Mouse (Mus musculus) heart, postnatal 14 days (tissue): ENCODE data around the gene Lrrc30. TPM values are rescaled to one million over a fixed set of nuclear protein-coding genes. Genes with fewer than 3 reads are reported as not detected.

Experiments
- DNase-seq, 2 experiments: peaks; one replicate each; pipeline ENCODE4 v3.0.0; 2021 to 2022
- intact Hi-C: fragments of 180-260 bp; cut with DNase I; formaldehyde crosslinking; loops from one replicate; pipeline ENCODE4 v1.15.1; 2025
- total RNA-seq, 2 experiments: library from RNA; stranded (reverse); gene quantifications; 2 replicates each; pipeline ENCODE4 v1.2.3; 2021

The Lrrc30 gene
- total RNA-seq, 2 experiments from 2014 or later = 0.32 to 0.50 TPM

- intact Hi-C loops = loop anchor here (2.0 to 10.0 kb wide), 6 partner anchors 82 to 1008 kb away; partner anchors contain the start of gene Ptprm
- DNase-seq = peak; percentile 86 to 91
Measured at GRCm38 (mm10) chr17:67584937-67585579, 47.5 kb downstream of the Lrrc30 start.

GRCm38 (mm10) chr17:67584533-67584932, 48.0 kb downstream of the Lrrc30 start:
- no peak for DNase-seq
- intact Hi-C loops = loop anchor here (2.0 to 10.0 kb wide), 3 partner anchors 112 to 390 kb away; partner anchors contain the start of gene Ptprm

- intact Hi-C loops = loop anchor here (10.0 kb wide), 1 partner anchor 389 kb away; no protein-coding TSS in a partner anchor
- DNase-seq = no peak
Measured at GRCm38 (mm10) chr17:67583422-67583821, 49.1 kb downstream of the Lrrc30 start.

GRCm38 (mm10) chr17:67582681-67583356, 49.7 kb downstream of the Lrrc30 start:
- no peak for DNase-seq
- intact Hi-C loops = loop anchor here (10.0 kb wide), 1 partner anchor 388 kb away; no protein-coding TSS in a partner anchor

GRCm38 (mm10) chr17:67581839-67582238, 50.7 kb downstream of the Lrrc30 start:
- intact Hi-C loops = loop anchor here (10.0 kb wide), 1 partner anchor 387 kb away; no protein-coding TSS in a partner anchor
- DNase-seq = no peak

Other genes starting within 250 kb of the Lrrc30 start
- gene Lama1, start 64.5 kb upstream of the Lrrc30 start, total RNA-seq = under 1 TPM; 0.45 to 0.54 TPM